Mouse (Mus musculus) E14TG2a.4 (cell line): ENCODE data around the gene Celf2.

Experiments used
- H3K27me3 ChIP-seq: 2 replicates; pipeline ENCODE4 v1.6.1; 2014; ENCODE audit warnings: low read length, control low read depth; ENCODE audit not compliant: insufficient read depth
- H3K36me3 ChIP-seq: 2 replicates; pipeline ENCODE4 v1.6.1; 2014; ENCODE audit warnings: low read length, control low read depth; ENCODE audit not compliant: insufficient read depth
- H3K4me1 ChIP-seq: replicated peaks from 2 replicates; pipeline ENCODE4 v1.6.1; 2014; ENCODE audit warnings: low read depth, low read length, control low read depth
- H3K4me3 ChIP-seq: replicated peaks from 2 replicates; pipeline ENCODE4 v1.5.1; 2014; ENCODE audit warnings: mild to moderate bottlenecking, low read length
- H3K9me3 ChIP-seq: 2 replicates; pipeline ENCODE4 v1.6.1; 2014; ENCODE audit warnings: low read length, control low read depth
- CTCF ChIP-seq: conservative IDR thresholded peaks from 2 replicates; pipeline ENCODE4 v1.5.1; 2014; ENCODE audit warnings: low read length
- NANOG ChIP-seq: IDR thresholded peaks from 2 replicates; pipeline ENCODE4 v1.6.1; 2014; ENCODE audit warnings: borderline replicate concordance, low read length, mixed read lengths
- POU5F1 ChIP-seq: IDR thresholded peaks from 2 replicates; pipeline ENCODE4 v1.6.1; 2014; ENCODE audit warnings: low read length, borderline replicate concordance

Celf2 gene

DNA sequence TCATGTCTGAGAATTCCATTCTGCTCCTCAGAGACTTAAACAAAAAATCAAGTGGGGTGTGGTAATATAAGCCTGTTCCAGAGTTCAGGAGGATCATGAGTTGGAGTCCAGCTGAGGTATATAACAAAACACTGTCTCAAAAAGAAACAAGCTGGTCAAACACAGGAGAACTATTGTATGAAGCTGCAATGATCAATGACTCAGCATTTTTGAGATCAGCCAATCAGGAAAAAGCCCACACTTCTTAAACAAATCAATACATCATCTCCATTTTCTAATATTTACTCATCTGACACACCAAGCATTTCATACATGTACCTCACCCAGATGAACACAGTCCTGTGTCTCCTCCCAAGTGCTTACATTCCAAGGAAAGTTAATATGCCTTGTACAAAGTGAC lies 544.1 kb downstream of the Celf2 start:
- Histone ChIP-seq H3K27me3 (no peaks in the 10 kb centered on the region), H3K4me1 (no peaks in the 10 kb centered on the region)
- TF ChIP-seq POU5F1 (no peak), NANOG (no peak)

DNA sequence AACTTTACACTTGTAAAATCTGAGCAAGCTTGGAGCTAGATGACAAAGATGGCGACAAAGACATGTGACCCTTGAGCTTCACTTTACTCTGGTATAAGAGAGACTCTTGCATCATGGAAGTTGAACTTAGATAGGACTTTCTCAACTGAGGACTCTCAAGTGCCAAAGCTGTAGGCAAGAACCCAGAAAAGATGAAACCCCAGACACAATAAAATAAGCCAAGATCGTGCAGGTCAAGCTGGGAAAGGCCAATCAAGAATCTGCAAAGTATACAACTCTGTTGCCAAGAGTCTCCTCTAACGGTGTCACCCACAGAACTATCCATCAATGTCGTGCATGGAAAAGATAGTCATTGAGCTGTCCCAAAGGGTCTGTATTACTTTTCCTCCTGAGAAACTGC lies 558.7 kb downstream of the Celf2 start:
- no peak for TF ChIP-seq NANOG
- TF ChIP-seq CTCF = no peak
- no peak for TF ChIP-seq POU5F1
- Histone ChIP-seq H3K4me1 (no peaks in the 10 kb centered on the region), H3K4me3 (no peak overlapping the region), H3K27me3 (no peaks in the 10 kb centered on the region), H3K9me3 (no peaks in the 10 kb centered on the region), H3K36me3 (no peaks in the 10 kb centered on the region)

More for the DNA sequence above, 544.1 kb downstream of the Celf2 start:
- Histone ChIP-seq H3K36me3 (no peaks in the 10 kb centered on the region), H3K9me3 (no peaks in the 10 kb centered on the region), H3K4me3 (no peak overlapping the region)

DNA sequence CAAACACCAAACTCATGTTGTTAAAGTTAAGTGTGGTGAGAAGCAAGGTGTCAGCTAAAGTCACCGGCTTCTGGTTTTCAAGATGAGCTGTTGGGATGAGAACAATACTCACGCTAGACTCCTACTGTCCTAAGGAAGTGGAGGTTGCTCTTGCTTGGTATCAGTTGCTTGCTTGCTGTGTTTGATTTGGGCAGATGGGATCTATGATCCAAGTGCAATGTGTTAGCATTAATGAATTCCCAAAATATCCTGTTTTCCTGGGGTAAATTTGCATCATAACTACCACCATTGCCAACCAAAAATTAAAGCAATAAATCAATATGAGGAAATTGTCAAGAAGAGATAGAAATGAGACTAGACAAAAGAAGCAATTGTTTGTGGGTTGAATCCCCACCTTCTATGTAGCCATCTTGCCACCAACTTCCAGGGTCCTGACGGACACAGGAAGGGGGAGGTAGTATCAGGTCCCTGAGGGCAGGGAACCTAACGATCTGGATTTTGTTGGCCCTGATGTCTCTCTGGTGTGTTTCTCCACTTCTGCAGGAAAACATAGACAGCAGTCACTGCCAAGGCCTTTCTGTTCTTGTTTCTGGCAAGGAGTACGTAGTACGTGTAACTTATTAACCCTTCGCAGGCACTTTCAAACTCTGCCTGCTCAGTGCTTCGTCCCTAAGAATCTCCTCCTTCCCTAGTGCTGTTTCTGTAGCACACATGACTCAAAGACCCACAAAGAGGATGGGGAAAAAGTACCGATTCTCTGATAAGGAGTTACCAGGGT lies 563.5 kb downstream of the Celf2 start:
- TF ChIP-seq NANOG (no peak), CTCF (no peak), POU5F1 (no peak)
- H3K9me3 ChIP-seq = peaks cover 5% of the 10 kb centered on the region; the same call in 1 of the 2 replicates
- H3K4me3 ChIP-seq = no peak overlapping the region
- H3K4me1 ChIP-seq = no peaks in the 10 kb centered on the region
- no peaks in the 10 kb centered on the region for H3K27me3 ChIP-seq
- H3K36me3 ChIP-seq = no peaks in the 10 kb centered on the region

DNA sequence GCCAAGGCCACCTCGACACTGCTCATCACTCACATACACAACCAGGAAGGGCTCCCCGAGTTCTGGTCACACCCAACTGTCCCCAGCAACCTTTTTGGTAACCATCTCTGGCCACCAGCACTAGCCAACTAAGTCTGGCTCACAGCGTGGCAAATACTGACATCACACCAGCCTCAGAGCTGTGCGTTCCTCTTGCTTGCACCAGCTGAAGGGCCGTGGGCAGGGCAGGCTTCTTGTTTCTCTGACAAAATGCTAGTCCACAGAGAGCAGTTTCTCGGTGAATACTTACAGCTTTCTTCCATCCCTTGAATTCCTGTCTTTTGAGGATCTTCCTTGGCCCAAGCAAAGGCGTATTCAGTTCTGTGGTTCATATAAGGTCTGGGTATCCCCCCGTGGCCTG lies 565.7 kb downstream of the Celf2 start:
- no peaks in the 10 kb centered on the region for H3K36me3 ChIP-seq
- H3K4me3 ChIP-seq = no peak overlapping the region
- TF ChIP-seq NANOG (no peak), POU5F1 (no peak), CTCF (no peak)
- no peaks in the 10 kb centered on the region for H3K27me3 ChIP-seq
- H3K4me1 ChIP-seq = no peaks in the 10 kb centered on the region
- peaks cover 5% of the 10 kb centered on the region; the same call in 1 of the 2 replicates for H3K9me3 ChIP-seq

DNA sequence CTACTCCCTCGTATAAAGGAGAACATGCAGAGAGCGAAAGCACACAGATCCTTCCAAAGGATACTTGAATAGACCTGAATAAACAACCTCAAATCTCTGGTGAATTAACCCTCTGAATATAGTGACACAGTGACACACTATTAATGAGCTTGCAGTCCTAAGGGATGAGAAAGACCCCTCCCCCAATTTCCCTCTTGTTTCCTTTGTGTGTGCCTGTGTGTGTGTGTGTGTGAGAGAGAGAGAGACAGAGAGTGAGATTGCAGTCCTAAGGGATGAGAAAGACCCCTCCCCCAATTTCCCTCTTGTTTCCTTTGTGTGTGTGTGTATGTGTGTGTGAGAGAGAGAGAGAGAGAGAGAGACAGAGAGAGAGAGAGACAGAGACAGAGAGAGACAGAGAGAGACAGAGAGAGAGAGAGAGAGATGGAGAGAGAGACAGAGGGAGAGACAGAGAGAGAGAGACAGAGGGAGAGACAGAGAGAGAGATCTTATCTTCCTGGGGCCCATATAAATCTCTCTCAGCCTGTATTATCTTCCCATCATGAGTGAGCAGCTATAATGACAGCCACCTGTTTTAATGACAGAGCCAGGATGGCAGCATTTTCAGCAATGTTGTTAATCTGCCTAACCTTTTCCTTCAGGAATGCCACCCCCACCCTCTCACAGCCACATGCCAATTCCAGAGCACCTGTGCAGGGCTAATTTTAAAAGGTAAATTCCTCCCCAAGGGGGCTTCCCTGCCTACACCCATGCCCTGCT lies 566.5 kb downstream of the Celf2 start:
- TF ChIP-seq CTCF = no peak
- no peak for TF ChIP-seq NANOG
- no peak for TF ChIP-seq POU5F1

DNA sequence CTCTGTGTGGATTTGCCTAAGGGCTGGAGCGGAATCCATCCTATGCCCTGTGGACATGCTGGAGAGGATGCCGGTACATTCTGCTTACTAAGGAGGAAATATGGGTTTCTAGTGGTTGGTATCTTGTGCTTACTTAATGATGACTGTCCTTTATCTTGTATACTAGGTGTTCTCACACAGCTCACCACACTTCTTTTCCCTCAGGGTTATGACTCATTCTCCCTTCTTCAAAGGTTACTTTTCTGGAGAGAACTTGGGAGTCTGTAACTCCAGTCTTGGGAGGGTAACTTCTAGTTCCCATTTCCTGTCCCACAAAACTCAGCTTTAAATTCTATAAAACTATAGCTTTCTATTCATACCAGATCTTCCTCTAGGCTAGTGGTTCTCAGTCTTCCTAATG lies 570.2 kb downstream of the Celf2 start:
- Histone ChIP-seq H3K27me3 (no peaks in the 10 kb centered on the region), H3K4me3 (no peak overlapping the region), H3K4me1 (no peaks in the 10 kb centered on the region), H3K36me3 (no peaks in the 10 kb centered on the region), H3K9me3 (peaks cover 5% of the 10 kb centered on the region; the same call in 1 of the 2 replicates)
- TF ChIP-seq POU5F1 = no peak
- no peak for TF ChIP-seq CTCF
- no peak for TF ChIP-seq NANOG

More for the DNA sequence above, 566.5 kb downstream of the Celf2 start:
- Histone ChIP-seq H3K36me3 (no peaks in the 10 kb centered on the region), H3K4me3 (no peak overlapping the region), H3K9me3 (peaks cover 5% of the 10 kb centered on the region; the same call in 1 of the 2 replicates), H3K4me1 (no peaks in the 10 kb centered on the region), H3K27me3 (no peaks in the 10 kb centered on the region)

DNA sequence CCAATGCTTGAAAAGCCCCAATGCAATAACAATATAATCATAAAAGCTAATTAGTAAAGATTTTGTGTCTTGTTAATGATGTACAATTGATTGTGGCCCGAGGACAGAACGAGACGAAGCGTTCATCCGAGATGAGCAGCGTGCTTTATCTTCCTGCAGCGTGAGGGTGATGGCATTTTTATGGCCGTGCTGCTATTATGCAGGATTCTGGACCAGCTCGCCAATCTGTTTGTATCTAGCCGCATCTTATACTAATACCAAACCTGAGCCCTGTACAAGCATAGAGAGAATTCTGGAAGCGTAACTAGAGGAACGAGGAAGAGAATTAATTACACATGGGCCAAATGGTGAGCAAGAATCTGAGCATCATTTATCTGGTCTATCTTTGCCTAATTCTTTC lies 576.2 kb downstream of the Celf2 start:
- H3K4me3 ChIP-seq = no peak overlapping the region
- H3K36me3 ChIP-seq = no peaks in the 10 kb centered on the region
- TF ChIP-seq CTCF = no peak
- TF ChIP-seq NANOG = no peak
- no peak for TF ChIP-seq POU5F1
- no peaks in the 10 kb centered on the region for H3K27me3 ChIP-seq
- H3K4me1 ChIP-seq = no peaks in the 10 kb centered on the region
- H3K9me3 ChIP-seq = no peaks in the 10 kb centered on the region

DNA sequence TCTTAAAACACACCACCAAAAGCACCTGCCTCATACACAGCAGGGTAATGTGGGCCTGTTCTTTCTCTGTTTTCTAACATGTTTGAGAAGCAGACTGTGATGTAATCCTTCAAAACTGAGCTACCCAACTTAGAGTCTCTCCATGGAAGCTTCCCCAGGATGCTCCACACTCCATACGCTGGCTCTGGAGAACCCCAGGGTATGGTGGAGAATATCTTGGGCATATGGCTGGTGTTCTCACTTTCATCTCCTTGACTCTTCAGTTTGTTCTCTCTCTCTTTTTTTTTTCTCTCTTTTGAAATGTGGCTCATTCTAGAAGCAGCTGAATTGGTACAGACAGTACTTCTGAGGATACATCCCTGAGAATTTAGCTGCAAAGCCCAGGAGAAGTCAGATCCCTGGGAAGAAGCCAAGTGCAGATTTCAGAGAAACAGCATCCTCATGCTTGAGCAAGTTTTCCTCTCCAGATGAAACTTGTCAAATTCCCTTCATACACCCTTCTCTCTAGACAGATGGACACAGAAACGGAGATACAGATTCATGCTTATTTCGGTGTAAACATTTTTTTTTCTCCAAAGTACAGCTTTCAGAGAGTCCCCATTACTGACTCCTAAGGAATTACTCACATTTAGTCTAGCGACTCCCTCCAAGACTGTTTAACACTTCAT lies 581.5 kb downstream of the Celf2 start:
- H3K4me1 ChIP-seq = no peaks in the 10 kb centered on the region
- H3K4me3 ChIP-seq = no peak overlapping the region
- no peaks in the 10 kb centered on the region for H3K36me3 ChIP-seq
- H3K27me3 ChIP-seq = no peaks in the 10 kb centered on the region
- peaks cover 14% of the 10 kb centered on the region for H3K9me3 ChIP-seq
- TF ChIP-seq CTCF (no peak), NANOG (no peak), POU5F1 (no peak)

DNA sequence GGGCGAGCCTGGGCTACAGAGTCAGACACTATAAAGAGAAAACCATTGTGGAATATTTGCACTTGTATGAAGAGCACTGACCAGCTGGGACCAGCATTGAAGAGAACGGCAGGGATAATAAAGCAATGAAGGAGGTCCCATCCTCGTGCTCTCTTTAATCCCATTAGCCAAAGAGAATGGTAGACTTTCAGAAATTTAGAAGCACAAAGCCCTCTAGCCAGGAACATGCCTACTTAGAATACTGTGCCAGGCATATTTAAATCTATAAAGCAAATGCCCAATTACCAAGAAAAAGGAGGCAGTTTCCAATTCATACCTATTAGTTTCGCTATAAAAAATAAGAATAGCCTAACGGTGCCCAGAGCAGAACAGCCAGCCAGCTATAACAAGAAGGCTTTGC lies 583.9 kb downstream of the Celf2 start:
- TF ChIP-seq NANOG (no peak), POU5F1 (no peak), CTCF (no peak)

More for the DNA sequence above, 583.9 kb downstream of the Celf2 start:
- no peaks in the 10 kb centered on the region for H3K4me1 ChIP-seq
- H3K27me3 ChIP-seq = no peaks in the 10 kb centered on the region
- H3K9me3 ChIP-seq = peaks cover 14% of the 10 kb centered on the region
- no peaks in the 10 kb centered on the region for H3K36me3 ChIP-seq
- no peak overlapping the region for H3K4me3 ChIP-seq
